Mouse (Mus musculus) thymus, postnatal 4 days (tissue): ENCODE measurements around the gene Uqcr11.

Source experiments
- DNase-seq: peaks from one replicate; pipeline ENCODE4 v3.0.0; 2021

Uqcr11 gene

GRCm38 (mm10) chr10:80430375-80430980 is 23.8 kb upstream of the Uqcr11 start:
- peak; percentile 54 for DNase-seq

- no peak for DNase-seq
Measured at GRCm38 (mm10) chr10:80429800-80430199, 23.2 kb upstream of the Uqcr11 start.

DNA sequence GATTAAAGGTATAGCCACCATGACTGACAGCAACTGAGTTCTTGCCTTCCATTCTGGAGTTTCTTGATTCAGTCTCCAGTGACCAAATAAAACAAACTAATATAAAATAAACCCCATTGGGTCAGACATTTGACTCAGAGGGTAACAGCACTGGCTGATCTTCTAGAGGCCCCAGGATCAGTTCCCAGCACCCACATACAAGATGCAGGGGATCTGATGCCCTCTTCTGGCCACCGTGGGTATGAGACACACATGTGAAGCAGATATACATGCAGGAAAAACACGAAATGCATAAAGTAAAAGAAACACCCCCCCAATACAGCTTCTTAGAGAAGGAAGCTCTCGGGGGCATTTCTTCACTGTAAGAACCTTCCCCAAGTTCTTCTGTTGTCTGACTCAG is 18.4 kb upstream of the Uqcr11 start:
- no peak for DNase-seq

DNA sequence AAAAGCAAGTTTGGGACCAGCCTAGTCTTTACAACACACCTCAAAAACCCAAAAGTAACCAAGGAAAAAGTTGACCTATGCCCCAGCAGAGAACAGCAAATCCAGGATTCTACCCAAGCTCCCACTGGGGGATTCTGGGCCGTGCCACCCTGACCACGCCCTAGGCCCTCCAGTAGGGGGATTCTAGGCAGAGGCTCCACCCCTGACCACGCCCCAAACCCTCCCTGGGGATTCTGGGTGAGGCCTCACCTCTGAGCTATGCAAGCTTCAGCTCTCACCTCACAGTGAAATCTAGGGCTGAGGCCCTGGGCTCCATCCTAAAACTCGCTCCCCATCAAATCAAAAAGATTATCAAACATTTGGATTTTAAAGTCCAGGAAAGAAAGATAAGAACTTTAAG is 16.9 kb upstream of the Uqcr11 start:
- peak; percentile 63 for DNase-seq

DNA sequence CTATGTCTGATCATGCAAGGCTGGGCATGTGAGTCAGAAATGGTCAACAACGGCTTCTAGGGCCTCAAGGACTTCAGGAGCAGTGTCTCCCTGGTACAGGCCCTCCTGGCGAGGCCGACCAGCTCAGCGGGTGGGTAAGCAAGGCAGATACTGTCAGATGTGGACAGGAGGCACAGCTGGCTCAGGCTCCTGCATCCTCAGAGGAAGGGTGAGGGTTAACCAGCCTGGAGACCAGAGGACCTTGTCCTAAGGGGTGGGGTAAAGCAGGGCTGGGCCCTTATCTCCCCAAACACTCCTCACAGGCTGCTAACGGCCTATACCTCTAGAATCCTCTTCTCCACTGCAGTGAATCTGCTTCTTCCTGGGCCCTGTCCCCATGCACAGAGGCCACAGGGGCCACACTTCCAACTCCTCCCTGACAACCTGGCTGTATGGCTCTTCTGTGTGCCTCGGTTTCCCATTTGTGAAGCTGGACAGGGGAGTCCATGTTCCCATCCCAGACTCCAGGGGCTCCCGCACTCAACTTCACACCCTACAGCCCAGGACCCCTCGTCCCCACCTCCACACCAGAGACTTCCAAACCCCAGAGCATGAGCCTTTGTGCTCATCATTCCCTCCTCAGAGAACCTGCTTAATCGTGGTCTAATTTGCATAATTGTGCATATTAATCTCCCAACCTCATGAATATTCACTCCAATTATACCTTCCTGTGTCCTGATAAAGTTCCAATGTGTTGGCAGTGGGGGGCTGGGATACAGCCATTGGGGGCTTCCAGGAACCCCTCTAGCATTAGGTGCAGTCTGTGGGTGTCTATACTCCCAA is 15.2 kb upstream of the Uqcr11 start:
- DNase-seq: no peak

DNA sequence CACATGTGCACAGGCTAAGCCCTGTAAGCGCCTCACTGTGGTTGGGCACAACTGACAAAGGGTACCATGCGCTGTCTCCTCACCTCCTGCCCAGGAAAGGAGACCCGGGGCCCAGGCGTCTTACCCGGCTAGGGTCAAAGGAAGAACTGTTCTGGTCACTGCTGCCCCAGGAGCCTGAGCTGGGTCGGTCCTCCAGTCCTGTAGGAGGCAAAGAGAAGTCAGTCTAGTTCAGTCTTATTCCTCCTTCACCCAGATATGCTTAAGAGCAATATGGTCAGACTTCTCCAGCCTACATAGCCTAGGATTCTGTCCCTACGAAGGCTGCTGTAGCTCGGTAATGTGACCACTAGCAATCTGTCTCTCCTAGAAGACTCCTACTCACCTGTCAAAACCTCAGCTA is 14.6 kb upstream of the Uqcr11 start:
- DNase-seq: no peak

DNA sequence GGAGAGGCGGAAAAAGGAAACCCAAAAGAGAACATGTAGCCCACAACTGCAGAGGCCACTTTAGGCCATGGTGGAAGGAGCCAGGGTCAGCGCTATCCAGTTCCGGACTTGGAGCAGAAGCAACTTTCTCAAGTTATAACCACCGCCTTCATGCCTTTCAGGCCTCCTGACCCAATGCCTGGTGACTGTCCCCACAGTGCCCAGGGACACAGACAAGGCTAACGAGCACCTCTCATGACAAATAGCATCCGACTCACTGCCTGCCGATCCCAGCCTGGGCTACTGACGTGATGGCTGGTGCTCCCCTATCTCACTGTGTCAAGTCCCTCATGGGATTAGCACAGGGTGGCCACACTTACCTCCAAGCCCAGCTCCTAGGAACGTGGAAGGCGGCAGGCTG is 14.1 kb upstream of the Uqcr11 start:
- DNase-seq: no peak

DNA sequence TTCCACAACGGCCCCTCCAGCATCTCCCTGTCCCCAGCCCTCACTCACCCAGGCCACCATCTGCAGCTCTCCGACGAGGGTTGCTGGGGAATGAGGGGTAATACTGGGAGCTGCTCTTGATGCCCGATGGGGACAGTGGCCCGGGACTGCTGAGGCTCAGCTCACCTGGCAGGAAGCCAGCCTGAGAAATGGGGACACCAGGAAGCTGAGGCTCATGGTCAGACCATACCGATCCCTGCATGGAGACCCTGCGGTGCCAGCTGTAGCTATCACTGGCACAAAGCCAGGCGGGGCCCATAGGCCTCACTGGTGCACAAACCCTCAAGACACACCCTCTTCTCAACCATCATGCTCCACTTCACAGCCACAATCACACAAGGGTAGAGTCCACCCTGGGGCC is 12.8 kb upstream of the Uqcr11 start:
- DNase-seq: no peak

GRCm38 (mm10) chr10:80418311-80418710 is 11.7 kb upstream of the Uqcr11 start:
- no peak for DNase-seq

DNA sequence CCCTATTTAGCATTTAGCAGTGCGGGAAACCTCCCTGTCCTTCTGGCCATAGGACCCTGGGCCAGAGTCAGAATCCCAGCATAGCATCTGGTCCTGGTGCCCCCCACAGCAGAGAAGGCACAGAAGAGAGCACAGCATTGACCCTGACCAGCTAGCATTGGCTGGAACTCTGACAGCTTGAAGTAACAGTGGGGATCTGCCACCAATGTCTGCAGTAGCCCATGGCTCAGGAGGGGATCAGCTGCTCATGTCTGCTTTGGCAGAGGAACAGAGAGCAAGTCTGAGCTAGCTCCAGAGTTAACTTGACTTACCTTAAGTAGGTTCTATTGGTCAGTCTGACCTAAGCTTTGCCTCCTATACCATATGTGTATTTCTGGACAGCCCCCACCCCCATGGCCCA is 11.2 kb upstream of the Uqcr11 start:
- no peak for DNase-seq

DNA sequence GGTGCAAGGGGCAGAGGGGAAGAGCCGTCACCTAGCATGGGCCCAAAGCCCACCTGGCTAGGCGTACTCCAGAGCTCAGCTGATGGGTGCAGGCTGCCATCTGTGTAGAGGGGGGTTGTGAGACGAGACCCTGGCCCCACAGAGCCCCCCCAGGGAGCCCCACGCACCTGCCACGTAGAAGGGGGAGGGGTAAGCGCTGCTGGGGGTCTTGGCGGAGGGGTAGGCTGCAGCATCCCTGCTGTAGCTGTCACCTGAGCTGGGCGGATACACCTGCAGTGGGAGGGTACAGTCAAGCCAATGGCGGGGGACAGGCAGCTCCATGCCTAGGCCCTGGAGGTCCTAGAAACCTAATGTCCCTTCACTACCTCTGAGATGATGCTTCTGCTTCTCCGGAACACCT is 10.7 kb upstream of the Uqcr11 start:
- no peak for DNase-seq

DNA sequence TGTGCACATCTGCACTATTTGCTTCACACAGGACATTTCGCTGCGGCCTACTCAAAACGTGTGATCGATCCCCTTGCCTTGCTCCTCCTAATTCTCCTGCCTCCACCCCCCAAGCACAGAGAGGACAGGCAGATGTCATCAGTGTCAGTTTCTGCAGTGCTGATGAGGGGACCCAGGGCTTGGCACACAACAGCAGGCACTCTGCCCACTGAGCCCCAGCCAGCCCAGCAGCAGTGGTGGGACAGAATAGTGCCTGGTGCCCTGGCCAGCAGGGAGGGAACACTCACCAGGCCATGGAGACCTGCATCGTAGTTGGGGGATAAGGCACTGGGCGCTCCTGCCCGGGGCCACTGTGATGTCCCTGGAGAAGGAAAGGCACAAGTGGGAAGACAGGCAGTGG is 8.9 kb upstream of the Uqcr11 start:
- no peak for DNase-seq

DNA sequence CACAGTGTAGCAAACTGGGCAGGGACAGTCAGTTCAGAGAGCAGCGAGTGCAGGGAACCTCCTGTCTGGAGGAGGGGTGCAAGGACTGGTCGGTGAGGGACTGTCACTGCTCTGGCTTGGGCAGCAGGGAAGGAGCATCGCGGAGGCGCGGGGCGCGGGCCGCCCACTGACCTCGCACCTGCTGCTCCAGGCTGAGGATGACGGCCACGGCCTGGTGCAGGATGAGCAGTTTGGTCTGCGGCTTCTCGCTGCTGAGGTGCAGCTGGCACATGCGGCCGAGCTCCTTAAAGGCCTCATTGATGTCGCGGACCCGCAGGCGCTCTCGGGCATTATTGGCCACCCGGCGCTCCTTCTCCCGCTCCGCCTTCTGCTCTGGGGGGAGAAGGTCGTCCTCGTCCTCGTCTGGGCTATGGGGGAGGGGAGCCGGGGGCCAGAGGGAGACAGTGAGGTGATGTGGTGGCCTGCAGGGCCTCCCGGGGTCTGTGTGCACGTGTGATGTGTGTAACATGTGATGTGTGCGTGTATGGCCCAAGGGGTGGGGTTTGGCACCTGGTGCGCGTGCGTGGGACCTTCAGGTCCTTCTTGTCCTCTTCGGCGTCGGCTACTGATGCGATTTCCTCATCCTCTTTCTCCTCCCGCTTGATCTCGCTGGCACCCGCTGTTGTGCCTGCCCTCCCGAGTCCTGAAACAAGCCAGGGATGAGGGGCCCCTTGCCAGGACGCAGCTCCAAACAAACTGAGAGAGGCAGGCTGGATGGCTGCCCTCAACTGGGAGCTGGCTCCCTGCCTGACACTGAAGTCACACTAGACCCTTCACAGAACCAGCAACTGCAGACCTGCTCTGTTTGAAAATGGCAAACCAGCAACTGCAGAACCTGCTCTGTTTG is 6.3 kb upstream of the Uqcr11 start:
- no peak for DNase-seq

DNA sequence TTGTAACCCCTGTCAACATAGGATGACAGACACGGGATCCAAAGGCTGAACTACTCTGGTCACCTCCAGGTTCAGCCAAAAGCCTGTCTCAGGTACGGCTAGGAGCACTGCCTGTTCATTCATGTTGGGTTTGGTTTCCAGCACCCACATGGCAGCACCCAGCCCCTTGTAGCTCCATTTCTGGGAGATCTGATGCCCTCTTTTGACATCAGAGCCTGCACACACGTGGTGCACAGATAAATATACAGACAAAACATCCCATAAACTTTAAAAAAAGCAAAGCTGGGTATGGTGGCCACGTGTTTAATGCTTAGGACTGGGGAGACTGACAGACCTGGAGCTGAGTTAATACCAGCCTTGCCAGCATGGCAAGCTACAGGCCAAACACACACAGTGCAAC is 1.3 kb upstream of the Uqcr11 start:
- no peak for DNase-seq

GRCm38 (mm10) chr10:80405481-80406173 is 1.0 kb downstream of the Uqcr11 start:
- DNase-seq: peak; percentile 65

DNA sequence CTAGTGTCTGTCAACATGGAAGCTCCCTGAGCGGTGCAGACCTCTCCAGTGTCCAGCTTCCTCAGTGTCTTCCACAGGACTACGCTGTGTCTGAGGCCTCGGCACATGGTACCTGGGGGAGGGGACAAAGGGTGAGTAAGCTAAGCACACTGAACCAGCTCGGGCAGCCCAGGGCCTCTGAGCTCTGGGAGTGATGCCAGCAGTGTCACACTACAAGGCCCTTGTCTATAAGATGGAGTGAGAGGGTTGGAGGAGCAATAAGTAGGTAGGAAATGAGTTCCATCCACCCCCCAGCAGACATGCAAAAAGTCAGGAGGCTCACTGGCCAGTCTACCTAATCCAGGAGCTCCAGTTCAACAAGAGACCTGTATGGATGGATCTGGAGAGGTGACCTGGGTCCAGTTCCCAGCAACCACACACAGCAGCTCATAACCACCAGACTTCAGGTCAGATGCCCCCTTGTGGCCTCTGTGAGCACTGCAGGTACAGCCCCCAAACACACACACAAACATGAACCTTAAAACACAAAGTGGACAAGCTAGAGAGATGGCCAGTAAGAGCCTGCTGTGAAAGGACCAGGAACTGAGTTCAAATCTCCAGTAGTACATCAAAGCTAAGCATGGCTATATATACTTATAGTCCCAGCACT is 3.5 kb downstream of the Uqcr11 start:
- peak; percentile 65 for DNase-seq

- no peak for DNase-seq
Measured at GRCm38 (mm10) chr10:80400704-80401161, 5.9 kb downstream of the Uqcr11 start.

GRCm38 (mm10) chr10:80399973-80400703 is 6.5 kb downstream of the Uqcr11 start:
- DNase-seq: no peak

GRCm38 (mm10) chr10:80399191-80399972 is 7.2 kb downstream of the Uqcr11 start, which contains the start of gene Mbd3:
Mbd3 (minus strand) TSS chr10:80399550.
- peak; percentile 100 for DNase-seq

DNA sequence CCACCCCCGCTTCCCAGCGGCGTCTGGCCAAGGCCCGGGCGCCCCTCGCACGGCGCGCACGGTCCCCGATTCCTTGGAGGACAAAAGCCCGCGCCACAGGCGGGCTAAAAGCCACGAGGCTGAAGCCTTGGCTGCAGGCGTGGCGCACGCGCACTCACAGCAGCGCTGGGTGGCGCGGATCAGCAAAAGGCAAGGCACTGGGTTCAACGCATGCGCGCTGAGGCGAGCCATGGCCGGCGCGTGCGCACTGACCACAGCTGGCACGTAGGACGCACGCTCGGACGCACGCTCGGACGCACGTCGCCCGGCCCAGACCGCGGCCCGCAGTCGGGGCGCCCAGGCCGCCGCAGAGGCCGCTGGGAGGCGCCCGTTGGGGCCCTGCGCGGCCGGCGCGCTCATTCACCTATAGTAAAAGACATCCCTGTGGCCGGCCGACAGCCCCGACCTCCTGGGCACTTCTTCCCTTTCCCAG is 7.9 kb downstream of the Uqcr11 start:
- peak; percentile 98 for DNase-seq

GRCm38 (mm10) chr10:80398174-80398535 is 8.5 kb downstream of the Uqcr11 start:
- DNase-seq: no peak
